In the genomic region with DNA sequence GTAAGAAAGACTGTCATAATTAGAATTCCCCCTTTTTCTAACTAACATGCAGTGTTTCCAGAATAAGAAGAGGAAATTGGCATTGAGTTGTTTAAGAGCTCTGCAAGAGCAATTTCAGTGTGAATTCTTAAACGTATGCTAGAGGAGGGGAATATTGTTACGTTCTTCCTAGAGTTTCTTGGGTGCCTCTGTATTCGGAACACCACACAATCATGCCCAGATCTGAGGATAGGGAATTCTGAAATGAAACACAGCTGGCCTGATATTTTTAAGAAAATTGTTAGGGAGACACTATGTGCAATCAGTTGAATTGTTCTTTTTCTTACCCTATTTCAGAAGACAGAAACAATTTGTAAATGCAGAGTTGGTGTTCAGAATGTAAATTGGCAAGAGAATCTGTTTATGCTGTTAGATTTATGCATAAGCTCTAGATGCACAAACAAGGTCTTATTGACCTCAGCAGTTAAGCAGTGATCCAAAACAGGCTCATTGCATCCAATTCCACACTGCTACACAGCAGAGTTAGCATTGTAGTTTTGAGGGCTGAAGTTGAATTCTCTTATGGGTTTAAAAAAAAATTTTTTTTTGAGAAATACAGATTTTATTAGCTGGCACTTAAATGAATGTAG, we compare ENCODE assay signal across 20 mouse cellular contexts.
"Had no signal": no experiment of that assay in that cellular context is flagged by ENCODE, and none has a peak within 500 bp of the region (broad histone marks: within the 10 kb centered on the region; RNA-seq: fewer than 3 reads in every experiment).

No protein-coding gene starts in this region.

- H3K27me3 ChIP-seq: limb, embryonic 12.5 days; limb, embryonic 15.5 days; midbrain, embryonic 12.5 days; midbrain, embryonic 15.5 days; neural tube, embryonic 12.5 days; neural tube, embryonic 15.5 days; stomach, embryonic 15.5 days had no signal

- ATAC-seq: liver, postnatal 0 days; midbrain, embryonic 15.5 days had no signal

- H3K9ac ChIP-seq: limb, embryonic 12.5 days; limb, embryonic 15.5 days; liver, embryonic 14.5 days; liver, postnatal 0 days; lung, embryonic 14.5 days; midbrain, embryonic 12.5 days; midbrain, embryonic 15.5 days; neural tube, embryonic 12.5 days; neural tube, embryonic 15.5 days; stomach, embryonic 15.5 days had no signal

- H3K36me3 ChIP-seq: limb, embryonic 12.5 days; limb, embryonic 15.5 days; midbrain, embryonic 12.5 days; midbrain, embryonic 15.5 days; neural tube, embryonic 12.5 days; neural tube, embryonic 15.5 days; stomach, embryonic 15.5 days had no signal

- H3K4me1 ChIP-seq: limb, embryonic 12.5 days; limb, embryonic 15.5 days; midbrain, embryonic 12.5 days; midbrain, embryonic 15.5 days; neural tube, embryonic 12.5 days; neural tube, embryonic 15.5 days; stomach, embryonic 15.5 days had no signal

- H3K4me2 ChIP-seq: limb, embryonic 12.5 days; limb, embryonic 15.5 days; liver, embryonic 11.5 days; lung, embryonic 14.5 days; midbrain, embryonic 12.5 days; midbrain, embryonic 15.5 days; neural tube, embryonic 12.5 days; neural tube, embryonic 15.5 days; stomach, embryonic 15.5 days had no signal

- DNase-seq: kidney, postnatal 14 days; kidney, postnatal 4 days; left cerebral cortex, postnatal 4 days; liver, postnatal 0 days; right cerebral cortex, adult 18-20 months; right cerebral cortex, postnatal 14 days; right cerebral cortex, postnatal 4 days; thymus, adult 18-20 months; thymus, postnatal 36 days had no signal

- H3K27ac ChIP-seq: limb, embryonic 12.5 days; limb, embryonic 15.5 days; liver, embryonic 14.5 days; macrophage; midbrain, embryonic 12.5 days; midbrain, embryonic 15.5 days; neural tube, embryonic 12.5 days; neural tube, embryonic 15.5 days; stomach, embryonic 15.5 days had no signal

- H3K9me3 ChIP-seq: limb, embryonic 12.5 days; limb, embryonic 15.5 days; midbrain, embryonic 15.5 days; neural tube, embryonic 12.5 days; stomach, embryonic 15.5 days had no signal

- H3K4me3 ChIP-seq: limb, embryonic 12.5 days; limb, embryonic 15.5 days; midbrain, embryonic 12.5 days; midbrain, embryonic 15.5 days; neural tube, embryonic 12.5 days; neural tube, embryonic 15.5 days; stomach, embryonic 15.5 days had no signal
